Mouse (Mus musculus): ENCODE measurements at regions not wholly inside any gene's neighbourhood (a gene's known extent, or its start where the extent isn't known, plus 50 kb on each side); places are given as distances from the start of the nearest gene placed in this dataset.

- DNase-seq (ENCODE audit: low spot score), result no peak
Measured at GRCm38 (mm10) chr3:33902431-33902830, 58.3 kb upstream of the Ccdc39 start.

- DNase-seq (ENCODE audit: low spot score), result no peak
Measured at GRCm38 (mm10) chr3:33903326-33903725, 59.2 kb upstream of the Ccdc39 start.

- DNase-seq (ENCODE audit: low spot score), result no peak
Measured at GRCm38 (mm10) chr3:33903816-33904215, 59.7 kb upstream of the Ccdc39 start.

- DNase-seq (ENCODE audit: low spot score), result no peak
Measured at GRCm38 (mm10) chr3:33904854-33905678, 61.0 kb upstream of the Ccdc39 start.

- no peak for DNase-seq (ENCODE audit: low spot score)
Measured at GRCm38 (mm10) chr3:33905679-33906007, 61.5 kb upstream of the Ccdc39 start.

GRCm38 (mm10) chr3:33907061-33907460 lies 63.0 kb upstream of the Ccdc39 start:
- no peak for DNase-seq (ENCODE audit: low spot score)

- no peak for DNase-seq (ENCODE audit: low spot score)
Measured at GRCm38 (mm10) chr3:33911559-33911958, 67.4 kb upstream of the Ccdc39 start.

- DNase-seq (ENCODE audit: low spot score), result no peak
Measured at GRCm38 (mm10) chr3:33913470-33913869, 69.4 kb upstream of the Ccdc39 start.

- no peak for DNase-seq (ENCODE audit: low spot score)
Measured at GRCm38 (mm10) chr3:33914386-33914785, 70.3 kb upstream of the Ccdc39 start.

GRCm38 (mm10) chr3:33915777-33916176 lies 71.7 kb upstream of the Ccdc39 start:
- no peak for DNase-seq (ENCODE audit: low spot score)

- no peak for DNase-seq (ENCODE audit: low spot score)
Measured at GRCm38 (mm10) chr3:33916318-33916717, 72.2 kb upstream of the Ccdc39 start.

GRCm38 (mm10) chr3:33916818-33917217 lies 72.7 kb upstream of the Ccdc39 start:
- no peak for DNase-seq (ENCODE audit: low spot score)

- DNase-seq (ENCODE audit: low spot score), result peak; percentile 24
Measured at GRCm38 (mm10) chr3:33918785-33919184, 74.7 kb upstream of the Ccdc39 start.

- DNase-seq (ENCODE audit: low spot score), result no peak
Measured at GRCm38 (mm10) chr3:33925072-33925471, 81.0 kb upstream of the Ccdc39 start.

GRCm38 (mm10) chr3:33955064-33955463 lies 64.7 kb upstream of the Fxr1 start:
- DNase-seq (ENCODE audit: low spot score), result no peak

GRCm38 (mm10) chr3:33955854-33956624 lies 63.7 kb upstream of the Fxr1 start:
- DNase-seq (ENCODE audit: low spot score), result peak; percentile 32

- DNase-seq (ENCODE audit: low spot score), result no peak
Measured at GRCm38 (mm10) chr3:33956625-33957023, 63.1 kb upstream of the Fxr1 start.

- no peak for DNase-seq (ENCODE audit: low spot score)
Measured at GRCm38 (mm10) chr3:33957676-33958075, 62.1 kb upstream of the Fxr1 start.

GRCm38 (mm10) chr3:33958216-33958615 lies 61.5 kb upstream of the Fxr1 start:
- no peak for DNase-seq (ENCODE audit: low spot score)

GRCm38 (mm10) chr3:33960211-33960610 lies 59.5 kb upstream of the Fxr1 start:
- DNase-seq (ENCODE audit: low spot score), result no peak

- DNase-seq (ENCODE audit: low spot score), result no peak
Measured at GRCm38 (mm10) chr3:33962938-33963337, 56.8 kb upstream of the Fxr1 start.

GRCm38 (mm10) chr3:33967184-33967583 lies 52.6 kb upstream of the Fxr1 start:
- DNase-seq (ENCODE audit: low spot score), result no peak

Data from ovary, adult 18-20 months (tissue).